Mouse (Mus musculus) limb, embryonic 10.5 days (tissue): Measurements from ENCODE around the gene Mdm4. TPM values are rescaled to one million over a fixed set of nuclear protein-coding genes. Genes with fewer than 3 reads are reported as not detected.
"Not testable (repeated sequence)": the region's sequence is repeated elsewhere in the genome, so short reads cannot be mapped to it uniquely, and the experiment has no call there.

Source experiments
- DNase-seq: peaks from one replicate; pipeline ENCODE4 v3.0.0-alpha.2; 2017; ENCODE audit warnings: low spot score
- H3K27ac ChIP-seq: fragments of 300-500 bp; sonication (generic); 2 replicates; pipeline ENCODE4 v1.5.1; 2016; ENCODE audit warnings: mild to moderate bottlenecking
- H3K27me3 ChIP-seq: fragments of 300-500 bp; sonication (generic); 2 replicates; pipeline ENCODE4 v1.6.1; 2016; ENCODE audit warnings: low read depth, mild to moderate bottlenecking; ENCODE audit not compliant: poor library complexity, severe bottlenecking
- H3K36me3 ChIP-seq: fragments of 300-500 bp; sonication (generic); 2 replicates; pipeline ENCODE4 v1.6.1; 2016; ENCODE audit warnings: mild to moderate bottlenecking, moderate library complexity
- H3K4me1 ChIP-seq: fragments of 300-500 bp; sonication (generic); 2 replicates; pipeline ENCODE4 v1.6.1; 2016
- H3K4me3 ChIP-seq: fragments of 300-500 bp; sonication (generic); 2 replicates; pipeline ENCODE4 v1.5.1; 2016; ENCODE audit warnings: mild to moderate bottlenecking, moderate library complexity
- H3K9me3 ChIP-seq: fragments of 300-500 bp; sonication (generic); replicated peaks from 2 replicates; pipeline ENCODE4 v1.6.1; 2016; ENCODE audit warnings: mild to moderate bottlenecking
- WGBS: fragments of 180-500 bp; shearing (Covaris S2); methylation state at CpG from one replicate; pipeline ENCODE4 v1.1.7; 2016; 5-methylcytosine and 5-hydroxymethylcytosine counted together
- polyA plus RNA-seq: library from polyadenylated mRNA; unstranded; fragments of >200 nt; fragmentation: Nextera tagmentation; extraction: Ambion mirVana; gene quantifications from 2 replicates; pipeline ENCODE4 v1.2.1, GENCODE M21; 2016

Mdm4 gene
- polyA plus RNA-seq, 1 experiment from 2014 or later: 43.4 TPM

DNA sequence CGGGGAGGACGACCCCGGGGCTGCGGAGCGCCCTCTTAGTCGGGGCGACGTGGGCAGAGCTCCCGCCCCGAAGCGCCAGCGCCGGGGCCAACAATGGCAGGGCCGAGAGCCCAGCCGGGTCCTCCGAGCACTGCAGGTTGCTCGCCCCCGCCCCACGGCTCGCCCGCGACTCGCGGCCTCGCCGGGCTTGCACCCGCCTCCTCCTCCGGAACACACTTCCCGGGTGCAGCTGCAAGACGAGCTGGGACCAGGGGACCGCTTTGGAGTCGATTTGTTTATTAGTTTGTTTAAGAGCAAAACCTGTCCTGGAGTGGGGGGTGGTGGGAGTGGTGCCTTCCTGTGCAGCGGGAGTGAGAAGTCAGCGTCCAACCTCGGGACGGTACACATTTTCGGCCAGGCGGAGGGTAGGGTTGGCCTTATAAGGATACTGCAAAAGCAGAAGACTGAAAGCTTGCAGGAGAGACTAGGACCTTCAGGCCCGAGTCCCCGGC, 16.1 kb upstream of the Mdm4 start:
- Histone ChIP-seq H3K9me3 (no peaks in the 10 kb centered on the region), H3K27me3 (peaks cover 20% of the 10 kb centered on the region), H3K4me3 (peak overlapping the region; percentile 88), H3K36me3 (no peaks in the 10 kb centered on the region), H3K4me1 (peaks cover 48% of the 10 kb centered on the region), H3K27ac (peak overlapping the region; percentile 95)
- WGBS: under 1% methylated on average over 40 of the region's 40 CpGs
- peak; percentile 75 for DNase-seq

DNA sequence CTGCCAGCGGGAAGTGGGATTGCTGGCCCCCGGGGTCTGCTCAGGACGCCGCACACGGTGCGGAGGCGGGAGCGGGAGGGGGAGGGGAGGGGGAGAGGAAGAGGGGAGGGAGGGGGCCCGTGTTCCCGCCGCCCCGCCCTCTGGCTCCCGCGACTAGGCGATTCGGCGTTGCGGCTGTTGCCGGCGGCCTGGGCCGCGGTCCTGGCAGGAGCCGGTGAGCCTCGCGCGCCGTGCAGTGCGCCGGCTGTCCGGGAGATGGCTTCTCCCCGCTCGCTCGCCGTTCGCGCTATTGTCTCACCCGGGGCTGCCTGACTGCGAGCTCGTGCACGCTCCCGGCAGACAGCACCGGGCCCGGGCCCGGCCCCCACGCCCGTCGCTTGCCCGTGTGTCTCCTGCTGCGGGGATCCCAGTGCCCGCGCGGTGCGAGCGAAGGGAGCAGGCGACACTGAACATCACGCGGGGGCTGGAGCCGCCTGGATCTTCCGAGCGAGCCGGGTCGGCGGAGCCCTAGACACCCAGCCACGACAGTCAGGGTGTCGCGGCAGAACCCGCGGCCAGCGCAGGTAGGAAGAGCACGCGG, 15.6 kb upstream of the Mdm4 start:
- Histone ChIP-seq H3K4me1 (peaks cover 48% of the 10 kb centered on the region), H3K9me3 (no peaks in the 10 kb centered on the region), H3K27ac (peak overlapping the region; percentile 95), H3K27me3 (peaks cover 20% of the 10 kb centered on the region), H3K36me3 (no peaks in the 10 kb centered on the region), H3K4me3 (peak overlapping the region; percentile 88)
- WGBS: under 1% methylated on average over 67 of the region's 71 CpGs
- DNase-seq: peak; percentile 88

DNA sequence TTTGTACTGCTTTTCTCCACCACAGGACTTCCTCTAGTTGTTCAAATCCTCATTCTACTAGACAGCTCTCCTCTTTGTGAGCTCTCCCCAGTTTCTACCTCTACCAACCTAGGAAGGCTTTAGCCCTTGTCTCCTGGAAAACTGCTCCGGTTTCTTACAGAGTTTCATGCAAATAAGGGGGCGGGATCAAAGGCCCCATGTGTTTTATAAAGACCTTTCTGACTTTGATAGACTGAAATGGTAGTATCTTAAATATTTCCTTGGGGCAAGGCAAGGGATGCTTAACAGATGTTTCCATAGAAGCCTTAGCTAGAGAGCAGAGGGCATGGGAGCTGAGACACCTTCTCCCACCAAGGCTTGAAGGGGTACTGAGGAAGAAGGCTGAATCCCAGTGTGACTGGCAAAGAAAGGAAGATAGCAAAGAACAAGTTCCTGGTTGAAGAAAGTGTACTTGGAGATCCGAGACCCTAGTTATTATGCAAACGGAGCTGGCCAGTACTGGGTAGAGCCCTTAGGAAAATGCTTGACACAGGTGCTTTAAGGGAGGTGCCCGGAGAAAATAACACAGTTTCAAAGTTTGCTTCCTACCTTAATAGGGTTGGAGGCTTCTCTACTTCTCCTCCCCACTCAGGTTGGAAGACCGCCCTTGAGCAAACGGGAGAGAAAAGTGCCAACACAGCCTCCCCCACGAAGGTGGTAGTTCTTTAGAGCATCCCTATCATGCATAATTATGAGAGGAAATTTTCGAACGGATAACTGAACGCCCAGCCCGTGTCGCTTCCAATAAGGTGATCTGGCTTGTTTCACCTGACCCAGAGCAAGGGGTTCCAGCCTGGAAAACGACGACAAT, 14.9 kb upstream of the Mdm4 start, which contains the start of gene Pik3c2b:
Gene Pik3c2b, plus strand, starts transcription at position 657 of the 850 bp plus-strand sequence.
- Histone ChIP-seq H3K27me3 (peaks cover 20% of the 10 kb centered on the region), H3K27ac (peak within 1 kb of the TSS; percentile 95), H3K9me3 (no peaks in the 10 kb centered on the region), H3K4me1 (peaks cover 43% of the 10 kb centered on the region), H3K4me3 (peak within 1 kb of the TSS; percentile 88), H3K36me3 (no peaks in the 10 kb centered on the region)
- no peak for DNase-seq
- WGBS: 2% methylated on average over 15 of the region's 15 CpGs

DNA sequence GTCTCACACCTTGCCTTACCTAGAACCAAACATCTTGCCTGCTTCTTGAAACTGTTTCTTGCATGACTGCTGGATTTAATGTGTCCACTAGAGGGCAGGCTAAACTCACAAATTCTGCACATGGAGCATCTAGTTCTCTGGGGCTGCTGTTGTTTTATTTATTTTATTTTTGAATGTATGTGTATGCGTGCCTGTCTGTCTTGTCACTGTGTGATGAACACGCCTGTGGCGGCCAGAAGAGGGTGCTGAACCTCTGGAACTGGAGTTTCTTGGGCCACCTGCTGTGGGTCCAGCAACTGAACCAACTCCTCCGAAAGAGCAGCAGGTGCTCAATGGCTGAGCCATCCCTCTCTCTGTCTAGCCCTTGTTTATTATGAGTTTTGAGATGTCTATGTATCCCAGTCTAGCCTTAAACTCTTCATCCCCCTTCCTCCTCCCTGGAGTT, 9.2 kb upstream of the Mdm4 start:
- peak; percentile 64 for DNase-seq
- H3K27ac ChIP-seq: no peak overlapping the region
- H3K27me3 ChIP-seq: peaks cover 4% of the 10 kb centered on the region
- H3K9me3 ChIP-seq: no peaks in the 10 kb centered on the region
- WGBS: 20% methylated on average over 4 of the region's 4 CpGs
- H3K4me1 ChIP-seq: 0 out of 2 replicates have a peak, but pooled peaks cover 2% of the 10 kb centered on the region
- H3K36me3 ChIP-seq: no peaks in the 10 kb centered on the region
- H3K4me3 ChIP-seq: no peak overlapping the region

DNA sequence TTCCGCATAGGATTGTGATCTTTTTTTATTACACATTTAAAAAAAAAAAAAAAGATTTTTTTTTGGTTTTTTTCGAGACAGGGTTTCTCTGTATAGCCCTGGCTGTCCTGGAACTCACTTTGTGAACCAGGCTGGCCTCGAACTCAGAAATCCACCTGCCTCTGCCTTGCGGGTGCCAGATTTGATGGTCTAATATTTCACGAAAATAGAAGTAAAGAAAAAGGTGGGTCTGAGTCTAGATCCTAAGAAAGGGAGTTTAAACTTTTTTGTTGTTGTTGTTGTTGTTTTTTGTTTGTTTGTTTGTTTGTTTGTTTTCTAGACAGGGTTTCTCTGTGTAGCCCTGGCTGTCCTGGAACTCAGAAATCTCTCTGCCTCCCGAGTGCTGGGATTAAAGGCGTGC, 4.3 kb upstream of the Mdm4 start:
- not testable (repeated sequence) for H3K4me3 ChIP-seq, H3K36me3 ChIP-seq, H3K4me1 ChIP-seq, H3K27ac ChIP-seq, H3K9me3 ChIP-seq, H3K27me3 ChIP-seq, DNase-seq
- WGBS: 67% methylated on average over 7 of the region's 7 CpGs

DNA sequence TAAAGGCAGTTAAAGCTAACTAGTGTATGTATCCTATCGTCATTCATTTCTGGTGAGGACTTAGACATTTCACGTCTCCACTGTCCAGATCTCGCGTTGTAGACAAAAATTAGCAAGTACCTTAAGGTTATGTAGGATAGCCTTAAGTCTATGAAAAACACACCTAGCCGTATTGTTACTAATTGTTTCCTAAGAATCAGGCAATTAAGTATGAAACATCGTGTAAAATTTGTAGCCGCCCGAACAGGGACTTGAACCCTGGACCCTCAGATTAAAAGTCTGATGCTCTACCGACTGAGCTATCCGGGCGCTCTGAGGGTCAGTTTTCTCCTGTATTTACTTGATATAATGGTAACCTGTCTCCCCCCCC, 3.7 kb upstream of the Mdm4 start:
- H3K27me3 ChIP-seq: no peaks in the 10 kb centered on the region
- H3K27ac ChIP-seq: no peak overlapping the region
- peak overlapping the region; percentile 63 for H3K4me3 ChIP-seq
- DNase-seq: peak; percentile 64
- no peaks in the 10 kb centered on the region for H3K36me3 ChIP-seq
- H3K9me3 ChIP-seq: no peaks in the 10 kb centered on the region
- 3% methylated on average over 11 of the region's 11 CpGs for WGBS
- H3K4me1 ChIP-seq: peaks cover 8% of the 10 kb centered on the region

DNA sequence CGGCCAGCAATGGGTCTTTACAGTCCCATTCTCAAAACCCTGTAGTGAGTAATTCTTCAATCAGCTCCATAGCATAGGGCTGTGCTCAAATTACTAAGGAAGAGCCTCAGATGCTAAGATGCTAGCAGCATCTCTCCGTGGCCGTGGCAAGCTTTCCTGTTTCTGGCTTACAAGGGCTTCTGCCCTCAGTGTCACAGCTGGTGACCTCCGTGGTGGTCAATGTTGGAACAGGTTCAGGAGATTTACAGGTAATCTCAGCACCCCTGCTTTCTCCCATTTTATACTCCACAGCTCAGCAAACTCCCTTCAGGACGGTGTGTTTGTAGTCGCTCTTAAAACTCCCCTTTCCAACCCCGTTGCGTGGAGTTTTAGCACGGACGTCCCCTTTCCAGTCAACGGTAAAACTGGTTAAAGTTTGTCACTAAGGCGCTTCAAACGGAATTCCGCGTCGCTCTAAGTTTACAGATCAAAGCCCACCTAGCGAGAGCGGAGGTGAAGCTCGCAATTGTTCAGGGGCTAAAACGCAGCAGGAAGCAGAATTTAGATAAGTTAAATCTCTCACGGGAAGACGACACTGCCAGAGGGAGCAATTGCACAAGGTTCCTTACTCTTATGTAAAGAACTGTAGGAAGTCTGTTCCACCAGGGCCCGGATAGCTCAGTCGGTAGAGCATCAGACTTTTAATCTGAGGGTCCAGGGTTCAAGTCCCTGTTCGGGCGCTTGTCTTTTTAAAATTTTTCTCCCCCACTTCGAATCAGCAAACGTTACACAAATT, 3.1 kb upstream of the Mdm4 start:
- peaks cover 6% of the 10 kb centered on the region for H3K4me1 ChIP-seq
- peak overlapping the region; percentile 63 for H3K4me3 ChIP-seq
- peak; percentile 83 for DNase-seq
- H3K27me3 ChIP-seq: no peaks in the 10 kb centered on the region
- H3K36me3 ChIP-seq: no peaks in the 10 kb centered on the region
- WGBS: 1% methylated on average over 28 of the region's 28 CpGs
- peak overlapping the region; percentile 68 for H3K27ac ChIP-seq
- no peaks in the 10 kb centered on the region for H3K9me3 ChIP-seq

DNA sequence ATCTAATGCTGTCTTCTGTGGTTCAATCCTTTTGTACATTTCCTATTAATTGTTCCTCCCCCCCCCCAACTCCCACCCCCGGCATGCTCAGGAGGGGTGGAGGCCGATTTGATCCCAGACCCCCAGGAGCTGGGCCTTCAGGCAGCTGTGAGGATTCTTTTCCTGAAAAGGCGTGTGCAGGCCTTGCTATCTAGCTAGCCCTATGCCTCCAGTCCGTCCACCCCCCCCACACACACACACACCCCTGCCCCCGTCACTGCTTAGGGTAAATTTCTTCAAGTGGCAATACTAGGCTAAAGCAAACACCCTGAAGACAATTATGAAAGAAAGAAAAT, 2.6 kb upstream of the Mdm4 start:
- Histone ChIP-seq H3K27ac (no peak overlapping the region), H3K27me3 (no peaks in the 10 kb centered on the region), H3K4me1 (peaks cover 6% of the 10 kb centered on the region), H3K4me3 (peak overlapping the region; percentile 63), H3K9me3 (no peaks in the 10 kb centered on the region), H3K36me3 (no peaks in the 10 kb centered on the region)
- WGBS: 19% methylated on average over 5 of the region's 5 CpGs
- no peak for DNase-seq

DNA sequence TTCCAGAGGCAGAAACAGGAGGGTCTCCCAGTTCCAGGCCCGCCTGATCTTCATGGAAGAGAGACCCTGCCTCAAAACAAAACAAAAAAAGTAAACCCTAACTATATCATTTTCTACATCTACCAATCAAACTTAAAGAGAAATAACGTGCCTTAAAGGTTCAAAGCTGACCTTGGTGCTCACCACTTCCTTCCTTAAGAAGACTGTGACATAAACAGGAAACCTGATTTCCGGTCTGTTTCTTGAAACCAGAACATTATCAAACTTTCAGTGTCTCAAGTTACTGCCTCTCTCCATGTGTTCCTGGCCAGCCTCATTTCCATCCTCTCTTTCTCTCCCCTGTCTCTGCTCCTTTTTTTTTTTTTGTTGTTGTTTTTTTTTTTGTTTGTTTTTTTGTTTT, 617 bp downstream of the Mdm4 start:
- Histone ChIP-seq H3K27ac (no peak overlapping the region), H3K4me1 (peaks cover 6% of the 10 kb centered on the region), H3K36me3 (no peaks in the 10 kb centered on the region), H3K27me3 (no peaks in the 10 kb centered on the region), H3K4me3 (no peak overlapping the region), H3K9me3 (no peaks in the 10 kb centered on the region)
- WGBS: 85% methylated on average over 3 of the region's 3 CpGs
- DNase-seq: no peak

DNA sequence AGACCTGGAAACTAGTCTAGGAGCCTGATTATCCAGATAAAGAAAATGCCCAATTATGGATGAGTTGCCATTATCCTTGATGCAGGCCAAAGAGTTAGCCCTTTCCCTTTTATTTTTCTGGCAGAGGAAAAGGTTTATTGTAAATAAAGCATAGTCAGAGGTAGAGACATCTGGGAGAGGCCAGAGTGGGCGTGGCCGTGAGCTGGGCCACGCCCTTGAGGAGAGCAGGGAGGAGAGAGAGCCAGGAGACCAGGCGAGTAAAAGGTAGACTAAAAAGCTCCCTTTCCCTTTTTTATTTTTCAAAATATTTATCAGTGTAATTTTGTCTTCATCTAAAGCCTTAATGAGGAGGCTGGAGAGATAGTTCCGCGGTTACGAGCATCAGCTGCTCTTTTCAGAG, 2.4 kb downstream of the Mdm4 start:
- no peak for DNase-seq
- H3K36me3 ChIP-seq: 0 out of 2 replicates have a peak, but pooled peaks cover 2% of the 10 kb centered on the region
- H3K27ac ChIP-seq: no peak overlapping the region
- no peaks in the 10 kb centered on the region for H3K27me3 ChIP-seq
- no peaks in the 10 kb centered on the region for H3K9me3 ChIP-seq
- H3K4me1 ChIP-seq: peaks cover 9% of the 10 kb centered on the region
- no peak overlapping the region for H3K4me3 ChIP-seq
- WGBS: 36% methylated on average over 7 of the region's 7 CpGs

DNA sequence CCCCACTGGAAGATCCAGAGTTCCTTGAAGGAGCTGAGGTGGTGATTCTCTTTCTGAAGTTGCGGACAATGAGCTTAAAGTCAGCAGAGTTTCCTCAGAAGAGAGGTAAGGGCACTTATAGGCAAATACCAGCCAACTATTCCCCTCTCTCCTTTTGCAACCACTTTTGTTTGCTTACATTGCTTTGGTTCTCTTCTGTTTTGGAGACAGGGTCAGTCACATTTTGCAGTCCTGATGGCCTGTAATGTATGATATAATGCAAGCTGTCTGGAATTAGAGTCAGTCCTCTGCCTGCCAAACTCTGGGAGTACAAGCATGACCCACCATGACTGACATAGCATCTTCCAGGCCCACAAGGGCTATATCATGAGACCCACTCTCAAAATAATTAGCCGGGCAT, 3.2 kb downstream of the Mdm4 start:
- no peak for DNase-seq
- Histone ChIP-seq H3K36me3 (peaks cover 7% of the 10 kb centered on the region; the same call in 1 of the 2 replicates), H3K9me3 (no peaks in the 10 kb centered on the region), H3K27me3 (no peaks in the 10 kb centered on the region), H3K4me3 (no peak overlapping the region), H3K27ac (no peak overlapping the region), H3K4me1 (peaks cover 7% of the 10 kb centered on the region; the same call in 1 of the 2 replicates)
- WGBS: 88% methylated on average over 2 of the region's 2 CpGs

DNA sequence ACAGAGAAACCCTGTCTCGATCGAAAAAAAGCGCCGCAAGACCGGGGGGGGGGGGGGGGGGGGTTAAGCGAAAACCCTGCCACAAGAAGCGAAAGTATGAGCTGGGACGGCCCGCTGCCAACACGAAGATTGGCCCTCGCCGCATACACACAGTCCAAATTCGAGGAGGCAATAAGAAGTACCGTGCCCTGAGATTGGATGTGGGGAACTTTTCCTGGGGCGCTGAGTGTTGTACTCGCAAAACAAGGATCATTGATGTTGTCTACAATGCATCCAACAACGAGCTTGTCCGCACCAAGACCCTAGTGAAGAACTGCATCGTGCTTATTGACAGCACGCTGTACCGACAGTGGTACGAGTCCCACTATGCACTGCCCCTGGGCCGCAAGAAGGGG, 4.6 kb downstream of the Mdm4 start:
- not testable (repeated sequence) for H3K27me3 ChIP-seq, H3K4me1 ChIP-seq, H3K9me3 ChIP-seq, DNase-seq
- Histone ChIP-seq H3K36me3 (peaks cover 11% of the 10 kb centered on the region), H3K27ac (peak overlapping the region; percentile 98), H3K4me3 (peak overlapping the region; percentile 89)
- 39% methylated on average over 23 of the region's 23 CpGs for WGBS
